In genomic region chr2:60171786-60172530, GRCm38 (mm10) we compare ENCODE assay signal across 1 mouse cellular context.
TF ChIP-seq lines count a peak whose summit lies in the region.

No protein-coding gene starts in this region.

TF ChIP-seq in CH12.LX, 34 proteins besides CTCF, POLR2A, EP300 and RAD21 (continued from another document):
- TF ChIP-seq E2F4 (IDR thresholded peaks at IDR 0.05; ENCODE audit: insufficient replicate concordance, low read depth, low read length) (no peak), MXI1 (IDR thresholded peaks at IDR 0.05; ENCODE audit: low read depth, low read length) (peak; percentile 64; the same call in 1 of the 2 replicates), NELFE (IDR thresholded peaks at IDR 0.05; ENCODE audit: low read depth, low read length) (peak; percentile 41; the same call in 1 of the 2 replicates), SIN3A (IDR thresholded peaks at IDR 0.05; ENCODE audit: low read length) (peak; percentile 50; the same call in 1 of the 2 replicates), ZC3H11A (IDR thresholded peaks at IDR 0.05; ENCODE audit: low read depth, low read length) (no peak), ZNF384 (IDR thresholded peaks at IDR 0.05; ENCODE audit: low read depth, low read length) (0 out of 2 replicates have a peak, but pooled peaks have one; percentile 10), TCF12 (IDR thresholded peaks at IDR 0.05; ENCODE audit: low read depth, low read length) (peak; percentile 16; the same call in 1 of the 2 replicates), MYC (IDR thresholded peaks at IDR 0.05; ENCODE audit: low read depth, low read length) (no peak)
